Mouse (Mus musculus) testis, adult 2 months (tissue): Measurements from ENCODE around the gene Spock1.

Experiments
- CTCF ChIP-seq: fragments of 200-500 bp; IDR thresholded peaks from 2 replicates; pipeline ENCODE4 v1.5.1; 2012; ENCODE audit warnings: low read depth, mild to moderate bottlenecking, inconsistent platforms, low read length, moderate library complexity; ENCODE audit not compliant: control insufficient read depth, insufficient read depth, insufficient replicate concordance
- POLR2A ChIP-seq: fragments of 200-500 bp; IDR thresholded peaks from 2 replicates; pipeline ENCODE4 v1.6.1; 2012; ENCODE audit warnings: low read depth, mild to moderate bottlenecking, inconsistent platforms, low read length, moderate library complexity; ENCODE audit not compliant: control insufficient read depth

GRCm38 (mm10) chr13:57450189-57450821, 457.8 kb downstream of the Spock1 start:
- TF ChIP-seq CTCF = no peak
- TF ChIP-seq POLR2A = no peak
